16 mouse cellular contexts compared by ENCODE assay signal in the genomic region with DNA sequence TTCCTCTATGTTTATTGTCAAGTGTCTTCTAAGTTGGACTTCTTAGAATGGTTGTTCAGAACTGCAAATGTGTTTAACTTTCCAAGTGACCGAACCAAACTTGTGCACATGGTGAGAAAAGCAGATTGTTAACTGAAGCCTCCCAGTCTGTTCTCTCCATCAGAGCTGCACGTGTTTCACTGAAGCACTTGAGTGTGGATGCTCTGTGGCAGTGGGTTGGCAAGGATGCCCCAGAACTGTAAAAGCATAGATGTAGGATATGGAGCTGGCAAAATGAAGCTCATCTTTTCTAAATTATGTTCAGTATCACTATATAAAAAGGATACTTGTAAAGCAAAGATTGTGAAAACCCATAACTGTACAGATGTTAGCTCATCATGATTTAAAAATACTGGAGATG.
DNase-seq lines count a peak whose midpoint lies in the region; ATAC-seq lines count a peak whose summit lies in the region.
"Had no signal": no experiment of that assay in that cellular context is flagged by ENCODE, and none has a peak within 500 bp of the region (broad histone marks: within the 10 kb centered on the region; RNA-seq: fewer than 3 reads in every experiment).

No protein-coding gene starts in this region.

- DNase-seq in frontal cortex, postnatal 25 days (ENCODE audit: low spot score in 2 of 2): no peak
- peak; percentile 43 to 57 for DNase-seq in right cerebral cortex, postnatal 10 days (ENCODE audit: low spot score in 2 of 2)
- DNase-seq in right cerebral cortex, postnatal 25 days: no peak
- peak; percentile 43 for DNase-seq in telencephalon, adult 2 months (ENCODE audit: low read depth, low spot score)
- DNase-seq in cerebellum, adult 11 months: no peak
- DNase-seq: adrenal gland, adult 2 months; adrenal gland, postnatal 10 days; adrenal gland, postnatal 25 days; cerebellum, adult 18-20 months; cerebellum, adult 8-10 months; cerebellum, adult 9-11 months; cerebellum, postnatal 14 days; cerebellum, postnatal 36 days had no signal

- ATAC-seq in frontal cortex, adult (ENCODE audit: low TSS enrichment): peak; percentile 79
- ATAC-seq: forebrain, embryonic 14.5 days; forebrain, embryonic 16.5 days had no signal

Comparison
In these comparisons a context has a peak if more than half of its experiments do, and no peak if none do; other contexts are left out.
1. DNase-seq: peak in right cerebral cortex, postnatal 10 days (2 of 2) and telencephalon, adult 2 months (single experiment); none in frontal cortex, postnatal 25 days (0 of 2), right cerebral cortex, postnatal 25 days (single experiment) and cerebellum, adult 11 months (single experiment).